Mouse (Mus musculus) cerebellum, adult 2 months (tissue): ENCODE measurements at regions not wholly inside any gene's neighbourhood (a gene's known extent, or its start where the extent isn't known, plus 50 kb on each side); places are given as distances from the start of the nearest gene placed in this dataset.
"Not testable (repeated sequence)": the region's sequence is repeated elsewhere in the genome, so short reads cannot be mapped to it uniquely, and the experiment has no call there.

Experiments used
- DNase-seq, 2 experiments: peaks; one replicate each; pipeline ENCODE4 v3.0.0; 2021
- H3K27ac ChIP-seq: fragments of 200-500 bp; 2 replicates; pipeline ENCODE4 v1.5.1; 2012; ENCODE audit warnings: low read length, control low read depth, inconsistent platforms; ENCODE audit not compliant: insufficient read depth
- H3K27me3 ChIP-seq: fragments of 200-500 bp; 2 replicates; pipeline ENCODE4 v1.6.1; 2012; ENCODE audit warnings: inconsistent platforms, mild to moderate bottlenecking, low read length, moderate library complexity; ENCODE audit not compliant: control insufficient read depth, insufficient read depth
- H3K4me1 ChIP-seq: fragments of 200-500 bp; 2 replicates; pipeline ENCODE4 v1.6.1; 2011; ENCODE audit warnings: low read length; ENCODE audit not compliant: control insufficient read depth, insufficient read depth
- H3K4me3 ChIP-seq: fragments of 200-500 bp; replicated peaks from 2 replicates; pipeline ENCODE3; 2011; ENCODE audit warnings: mild to moderate bottlenecking, low read depth, low read length, control low read depth; ENCODE audit not compliant: insufficient read depth
- CTCF ChIP-seq: fragments of 200-500 bp; IDR thresholded peaks from 2 replicates; pipeline ENCODE4 v1.5.1; 2011; ENCODE audit warnings: low read depth, mild to moderate bottlenecking, control low read depth, low read length, moderate library complexity, borderline replicate concordance; ENCODE audit not compliant: insufficient read depth
- POLR2A ChIP-seq: fragments of 200-500 bp; IDR thresholded peaks from 2 replicates; pipeline ENCODE4 v1.6.1; 2011; ENCODE audit warnings: low read length, control low read depth, borderline replicate concordance; ENCODE audit not compliant: insufficient read depth
- WGBS: fragments of 180-500 bp; shearing (Covaris S2); methylation state at CpG from one replicate; pipeline ENCODE4 v1.1.7; 2018; 5-methylcytosine and 5-hydroxymethylcytosine counted together

GRCm38 (mm10) chr8:98685195-98685594 lies 731.1 kb downstream of the Cdh8 start:
- no peak for TF ChIP-seq POLR2A
- no peak for TF ChIP-seq CTCF
- Histone ChIP-seq H3K4me3 (no peak overlapping the region), H3K27me3 (no peaks in the 10 kb centered on the region), H3K4me1 (peaks cover 2% of the 10 kb centered on the region; the same call in 1 of the 2 replicates), H3K27ac (no peak overlapping the region)
- 5% methylated on average over 9 of the region's 9 CpGs for WGBS
- DNase-seq = peak; percentile 72 to 89

- Histone ChIP-seq H3K4me3 (no peak overlapping the region), H3K4me1 (peaks cover 2% of the 10 kb centered on the region; the same call in 1 of the 2 replicates), H3K27me3 (no peaks in the 10 kb centered on the region), H3K27ac (no peak overlapping the region)
- no peak for DNase-seq
- WGBS = 71% methylated on average over 6 of the region's 6 CpGs
- TF ChIP-seq POLR2A (no peak), CTCF (no peak)
Observed at GRCm38 (mm10) chr8:98684531-98684930, 731.7 kb downstream of the Cdh8 start.

- 95% methylated on average over 2 of the region's 2 CpGs for WGBS
- Histone ChIP-seq H3K27ac (no peak overlapping the region), H3K4me3 (no peak overlapping the region), H3K27me3 (no peaks in the 10 kb centered on the region), H3K4me1 (peaks cover 2% of the 10 kb centered on the region; the same call in 1 of the 2 replicates)
- no peak for DNase-seq
- TF ChIP-seq POLR2A = no peak
- no peak for TF ChIP-seq CTCF
Observed at GRCm38 (mm10) chr8:98680065-98680464, 736.2 kb downstream of the Cdh8 start.

GRCm38 (mm10) chr8:98659287-98659686 lies 757.0 kb downstream of the Cdh8 start:
- WGBS = 57% methylated on average over 2 of the region's 2 CpGs
- Histone ChIP-seq H3K4me1 (no peaks in the 10 kb centered on the region), H3K27ac (no peak overlapping the region), H3K4me3 (no peak overlapping the region), H3K27me3 (no peaks in the 10 kb centered on the region)
- no peak for DNase-seq
- TF ChIP-seq POLR2A (no peak), CTCF (no peak)

- WGBS = 93% methylated on average over 4 of the region's 4 CpGs
- not testable (repeated sequence) for H3K4me1 ChIP-seq, H3K4me3 ChIP-seq, H3K27me3 ChIP-seq, H3K27ac ChIP-seq, DNase-seq
Observed at GRCm38 (mm10) chr8:98652316-98652715, 764.0 kb downstream of the Cdh8 start.

- TF ChIP-seq POLR2A (no peak), CTCF (no peak)
- no peak overlapping the region for H3K27ac ChIP-seq
- H3K27me3 ChIP-seq = no peaks in the 10 kb centered on the region
- WGBS = 18% methylated on average over 1 of the region's 1 CpGs
- no peaks in the 10 kb centered on the region; the same call in 1 of the 2 replicates for H3K4me1 ChIP-seq
- peak in 1 of 2 experiments; percentile 42 for DNase-seq
- no peak overlapping the region for H3K4me3 ChIP-seq
Observed at GRCm38 (mm10) chr8:98651010-98651409, 765.3 kb downstream of the Cdh8 start.

- WGBS = 70% methylated on average over 5 of the region's 5 CpGs
- no peaks in the 10 kb centered on the region for H3K27me3 ChIP-seq
- no peaks in the 10 kb centered on the region for H3K4me1 ChIP-seq
- H3K27ac ChIP-seq = no peak overlapping the region
- DNase-seq = no peak
- H3K4me3 ChIP-seq = no peak overlapping the region
- TF ChIP-seq CTCF = no peak
- TF ChIP-seq POLR2A = no peak
Observed at GRCm38 (mm10) chr8:98628151-98628550, 788.1 kb downstream of the Cdh8 start.

GRCm38 (mm10) chr8:98613834-98614428 lies 802.3 kb downstream of the Cdh8 start:
- Histone ChIP-seq H3K4me1 (no peaks in the 10 kb centered on the region; the same call in 1 of the 2 replicates), H3K27ac (no peak overlapping the region), H3K4me3 (no peak overlapping the region), H3K27me3 (no peaks in the 10 kb centered on the region)
- peak; percentile 73 to 83 for DNase-seq
- 16% methylated on average over 4 of the region's 4 CpGs for WGBS
- TF ChIP-seq CTCF (no peak), POLR2A (no peak)
